Mouse (Mus musculus) frontal cortex, postnatal 10 days (tissue): Measurements from ENCODE around the gene A830018L16Rik.
A peak's percentile ranks its signal among the peaks of the same experiment; 100 is the strongest.
"Not testable (repeated sequence)": the region's sequence is repeated elsewhere in the genome, so short reads cannot be mapped to it uniquely, and the experiment has no call there.

Experiments used
- DNase-seq, 2 experiments: peaks; one replicate each; pipeline ENCODE4 v3.0.0; 2022; ENCODE audit warnings: low spot score in 2 of 2, mixed read lengths in 1 of 2

Gene A830018L16Rik

GRCm38 (mm10) chr1:11413894-11414556, at the start of gene A830018L16Rik:
Gene A830018L16Rik, plus strand, starts transcription at chr1:11414105.
- DNase-seq: peak; percentile 75 to 81

- DNase-seq: no peak
Observed at GRCm38 (mm10) chr1:11385846-11386245, 28.1 kb upstream of the A830018L16Rik start.

- DNase-seq: no peak
Observed at GRCm38 (mm10) chr1:11395408-11395807, 18.5 kb upstream of the A830018L16Rik start.

- no peak for DNase-seq
Observed at GRCm38 (mm10) chr1:11395996-11396736, 17.7 kb upstream of the A830018L16Rik start.

GRCm38 (mm10) chr1:11401159-11401558, 12.7 kb upstream of the A830018L16Rik start:
- no peak for DNase-seq

GRCm38 (mm10) chr1:11405527-11405926, 8.4 kb upstream of the A830018L16Rik start:
- DNase-seq: no peak

- DNase-seq: no peak
Observed at GRCm38 (mm10) chr1:11406026-11406425, 7.9 kb upstream of the A830018L16Rik start.

- peak in 1 of 2 experiments; percentile 18 for DNase-seq
Observed at GRCm38 (mm10) chr1:11414560-11414959, 655 bp downstream of the A830018L16Rik start.

- DNase-seq: no peak
Observed at GRCm38 (mm10) chr1:11427310-11427709, 13.4 kb downstream of the A830018L16Rik start.

GRCm38 (mm10) chr1:11458353-11458752, 44.4 kb downstream of the A830018L16Rik start:
- DNase-seq: peak in 1 of 2 experiments; percentile 6

GRCm38 (mm10) chr1:11466325-11466724, 52.4 kb downstream of the A830018L16Rik start:
- no peak for DNase-seq

- no peak for DNase-seq
Observed at GRCm38 (mm10) chr1:11467065-11467643, 53.2 kb downstream of the A830018L16Rik start.

- no peak for DNase-seq
Observed at GRCm38 (mm10) chr1:11492936-11493335, 79.0 kb downstream of the A830018L16Rik start.

GRCm38 (mm10) chr1:11501556-11501955, 87.7 kb downstream of the A830018L16Rik start:
- no peak for DNase-seq

GRCm38 (mm10) chr1:11549810-11550209, 135.9 kb downstream of the A830018L16Rik start:
- not testable (repeated sequence) for DNase-seq

GRCm38 (mm10) chr1:11565309-11565708, 151.4 kb downstream of the A830018L16Rik start:
- peak; percentile 8 to 34 for DNase-seq

- no peak for DNase-seq
Observed at GRCm38 (mm10) chr1:11566730-11567129, 152.8 kb downstream of the A830018L16Rik start.

GRCm38 (mm10) chr1:11567300-11567885, 153.5 kb downstream of the A830018L16Rik start:
- DNase-seq: no peak

GRCm38 (mm10) chr1:11570274-11570673, 156.4 kb downstream of the A830018L16Rik start:
- no peak for DNase-seq

GRCm38 (mm10) chr1:11573462-11573861, 159.6 kb downstream of the A830018L16Rik start:
- DNase-seq: no peak

GRCm38 (mm10) chr1:11580026-11580425, 166.1 kb downstream of the A830018L16Rik start:
- no peak for DNase-seq

- DNase-seq: no peak
Observed at GRCm38 (mm10) chr1:11588305-11588704, 174.4 kb downstream of the A830018L16Rik start.
